Mouse (Mus musculus) forebrain, postnatal 0 days (tissue): ENCODE measurements at regions not wholly inside any gene's neighbourhood (a gene's known extent, or its start where the extent isn't known, plus 50 kb on each side); places are given as distances from the start of the nearest gene placed in this dataset.

Experiments used
- ATAC-seq: fragments of 200-750 bp; cut with Nextera tagmentation; 2 replicates; pipeline ENCODE4 v1.8.0; 2017; ENCODE audit warnings: mild to moderate bottlenecking, moderate library complexity
- DNase-seq: peaks from one replicate; pipeline ENCODE4 v3.0.0-alpha.2; 2015
- H3K27ac ChIP-seq: fragments of 300-500 bp; sonication (generic); 2 replicates; pipeline ENCODE4 v1.5.1; 2014; ENCODE audit warnings: low read depth, mild to moderate bottlenecking, antibody characterized with exemption, low read length, moderate library complexity, mixed read lengths
- H3K27me3 ChIP-seq: fragments of 300-500 bp; sonication (generic); 2 replicates; pipeline ENCODE4 v1.6.1; 2014; ENCODE audit warnings: mild to moderate bottlenecking, low read length, mixed read lengths; ENCODE audit not compliant: insufficient read depth
- H3K36me3 ChIP-seq: fragments of 300-500 bp; sonication (generic); 2 replicates; pipeline ENCODE4 v1.6.1; 2014; ENCODE audit warnings: mild to moderate bottlenecking, moderate library complexity; ENCODE audit not compliant: insufficient read depth
- H3K4me1 ChIP-seq: fragments of 300-500 bp; sonication (generic); 2 replicates; pipeline ENCODE4 v1.6.1; 2014; ENCODE audit warnings: antibody characterized with exemption; ENCODE audit not compliant: insufficient read depth
- H3K4me2 ChIP-seq: fragments of 300-500 bp; sonication (generic); 2 replicates; pipeline ENCODE4 v1.6.1; 2014; ENCODE audit warnings: low read depth, mild to moderate bottlenecking, moderate library complexity
- H3K4me3 ChIP-seq: fragments of 300-500 bp; sonication (generic); 2 replicates; pipeline ENCODE4 v1.5.1; 2014; ENCODE audit warnings: low read depth, low read length, mixed read lengths
- H3K9ac ChIP-seq: fragments of 300-500 bp; sonication (generic); 2 replicates; pipeline ENCODE4 v1.6.1; 2014; ENCODE audit warnings: mild to moderate bottlenecking
- H3K9me3 ChIP-seq: fragments of 300-500 bp; sonication (generic); 2 replicates; pipeline ENCODE4 v1.6.1; 2016; ENCODE audit warnings: low read length
- CTCF ChIP-seq: sonication (generic); IDR thresholded peaks from 2 replicates; pipeline ENCODE4 v1.5.1; 2016; ENCODE audit warnings: antibody characterized with exemption, control low read depth, low read depth
- WGBS: fragments of 180-500 bp; shearing (Covaris S2); extraction: QIAGEN DNeasy Blood & Tissue Kit; methylation state at CpG from one replicate; pipeline ENCODE4 v1.1.7; 2014; 5-methylcytosine and 5-hydroxymethylcytosine counted together

GRCm38 (mm10) chr3:147852830-147853229 is 1000.7 kb downstream of the Ttll7 start:
- Histone ChIP-seq H3K4me2 (no peak overlapping the region), H3K36me3 (no peaks in the 10 kb centered on the region), H3K9me3 (no peaks in the 10 kb centered on the region), H3K4me1 (no peaks in the 10 kb centered on the region), H3K27ac (no peak overlapping the region), H3K4me3 (no peak overlapping the region), H3K9ac (no peak overlapping the region), H3K27me3 (no peaks in the 10 kb centered on the region)
- no peak for TF ChIP-seq CTCF
- no peak for ATAC-seq
- DNase-seq, result no peak
- 87% methylated on average over 2 of the region's 2 CpGs for WGBS

GRCm38 (mm10) chr3:147841357-147841756 is 989.2 kb downstream of the Ttll7 start:
- Histone ChIP-seq H3K9ac (no peak overlapping the region), H3K27ac (no peak overlapping the region), H3K4me1 (no peaks in the 10 kb centered on the region), H3K4me3 (no peak overlapping the region), H3K9me3 (no peaks in the 10 kb centered on the region), H3K36me3 (no peaks in the 10 kb centered on the region), H3K27me3 (no peaks in the 10 kb centered on the region), H3K4me2 (no peak overlapping the region)
- 79% methylated on average over 3 of the region's 3 CpGs for WGBS
- TF ChIP-seq CTCF, result no peak
- DNase-seq (no peak), ATAC-seq (no peak)

- TF ChIP-seq CTCF, result no peak
- Histone ChIP-seq H3K36me3 (no peaks in the 10 kb centered on the region), H3K4me3 (no peak overlapping the region), H3K9ac (no peak overlapping the region), H3K27ac (no peak overlapping the region), H3K27me3 (no peaks in the 10 kb centered on the region), H3K4me1 (no peaks in the 10 kb centered on the region), H3K9me3 (no peaks in the 10 kb centered on the region), H3K4me2 (no peak overlapping the region)
- 82% methylated on average over 4 of the region's 4 CpGs for WGBS
- DNase-seq (no peak), ATAC-seq (no peak)
Observed at GRCm38 (mm10) chr3:147838816-147839215, 986.6 kb downstream of the Ttll7 start.

DNA sequence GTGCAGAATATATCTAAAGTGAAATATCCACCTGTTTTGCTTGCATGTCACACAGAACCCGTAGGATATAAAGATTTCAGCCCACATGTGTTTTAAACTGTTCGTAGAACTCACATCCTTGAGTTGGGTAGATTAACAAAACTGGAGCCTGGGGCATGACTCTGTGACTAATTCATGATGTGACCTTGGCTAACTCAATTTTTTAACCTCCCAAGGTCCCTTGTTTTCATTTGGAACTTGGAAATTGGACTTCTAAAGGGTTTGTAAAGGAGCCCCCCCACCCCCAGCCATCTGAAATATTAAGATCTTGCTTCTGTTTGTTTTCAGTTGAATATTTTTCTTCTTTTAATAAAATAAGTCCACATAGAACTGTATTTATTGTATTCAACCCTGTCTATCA is 983.5 kb downstream of the Ttll7 start:
- TF ChIP-seq CTCF, result no peak
- no peak overlapping the region for H3K4me3 ChIP-seq
- H3K27me3 ChIP-seq, result no peaks in the 10 kb centered on the region
- no peak for DNase-seq
- H3K9me3 ChIP-seq, result no peaks in the 10 kb centered on the region
- H3K4me1 ChIP-seq, result no peaks in the 10 kb centered on the region
- ATAC-seq, result no peak
- no peaks in the 10 kb centered on the region for H3K36me3 ChIP-seq
- no peak overlapping the region for H3K27ac ChIP-seq
- no peak overlapping the region for H3K9ac ChIP-seq
- H3K4me2 ChIP-seq, result no peak overlapping the region
- 95% methylated on average over 2 of the region's 2 CpGs for WGBS

- H3K4me3 ChIP-seq, result no peak overlapping the region
- TF ChIP-seq CTCF, result no peak
- no peak overlapping the region for H3K4me2 ChIP-seq
- no peaks in the 10 kb centered on the region for H3K9me3 ChIP-seq
- H3K36me3 ChIP-seq, result no peaks in the 10 kb centered on the region
- no peak for DNase-seq
- ATAC-seq, result no peak
- 86% methylated on average over 1 of the region's 1 CpGs for WGBS
- no peaks in the 10 kb centered on the region for H3K27me3 ChIP-seq
- no peaks in the 10 kb centered on the region for H3K4me1 ChIP-seq
- no peak overlapping the region for H3K9ac ChIP-seq
- H3K27ac ChIP-seq, result no peak overlapping the region
Observed at GRCm38 (mm10) chr3:147825337-147825736, 973.2 kb downstream of the Ttll7 start.

GRCm38 (mm10) chr3:147824451-147824850 is 972.3 kb downstream of the Ttll7 start:
- Histone ChIP-seq H3K9me3 (no peaks in the 10 kb centered on the region), H3K27ac (no peak overlapping the region), H3K36me3 (no peaks in the 10 kb centered on the region), H3K4me3 (no peak overlapping the region), H3K4me1 (no peaks in the 10 kb centered on the region), H3K27me3 (no peaks in the 10 kb centered on the region), H3K9ac (no peak overlapping the region), H3K4me2 (no peak overlapping the region)
- ATAC-seq (no peak), DNase-seq (no peak)
- TF ChIP-seq CTCF, result no peak

- no peak for ATAC-seq
- H3K4me2 ChIP-seq, result no peak overlapping the region
- no peak for TF ChIP-seq CTCF
Observed at GRCm38 (mm10) chr3:147814080-147814650, 962.0 kb downstream of the Ttll7 start.

GRCm38 (mm10) chr3:147802546-147802945 is 950.4 kb downstream of the Ttll7 start:
- H3K27ac ChIP-seq, result no peak overlapping the region
- H3K9ac ChIP-seq, result no peak overlapping the region
- no peaks in the 10 kb centered on the region for H3K4me1 ChIP-seq
- no peaks in the 10 kb centered on the region for H3K36me3 ChIP-seq
- H3K4me2 ChIP-seq, result no peak overlapping the region
- no peak for DNase-seq
- no peak overlapping the region for H3K4me3 ChIP-seq
- H3K9me3 ChIP-seq, result no peaks in the 10 kb centered on the region
- WGBS, result 62% methylated on average over 4 of the region's 4 CpGs
- no peak for ATAC-seq
- H3K27me3 ChIP-seq, result no peaks in the 10 kb centered on the region
- no peak for TF ChIP-seq CTCF

More at GRCm38 (mm10) chr3:147814080-147814650, 962.0 kb downstream of the Ttll7 start:
- no peaks in the 10 kb centered on the region for H3K4me1 ChIP-seq
- no peaks in the 10 kb centered on the region for H3K36me3 ChIP-seq
- no peak overlapping the region for H3K27ac ChIP-seq
- H3K4me3 ChIP-seq, result no peak overlapping the region
- H3K9ac ChIP-seq, result no peak overlapping the region
- no peaks in the 10 kb centered on the region for H3K9me3 ChIP-seq
- no peaks in the 10 kb centered on the region for H3K27me3 ChIP-seq
- DNase-seq, result no peak
